8 mouse cellular contexts compared by ENCODE assay signal in the genomic region with DNA sequence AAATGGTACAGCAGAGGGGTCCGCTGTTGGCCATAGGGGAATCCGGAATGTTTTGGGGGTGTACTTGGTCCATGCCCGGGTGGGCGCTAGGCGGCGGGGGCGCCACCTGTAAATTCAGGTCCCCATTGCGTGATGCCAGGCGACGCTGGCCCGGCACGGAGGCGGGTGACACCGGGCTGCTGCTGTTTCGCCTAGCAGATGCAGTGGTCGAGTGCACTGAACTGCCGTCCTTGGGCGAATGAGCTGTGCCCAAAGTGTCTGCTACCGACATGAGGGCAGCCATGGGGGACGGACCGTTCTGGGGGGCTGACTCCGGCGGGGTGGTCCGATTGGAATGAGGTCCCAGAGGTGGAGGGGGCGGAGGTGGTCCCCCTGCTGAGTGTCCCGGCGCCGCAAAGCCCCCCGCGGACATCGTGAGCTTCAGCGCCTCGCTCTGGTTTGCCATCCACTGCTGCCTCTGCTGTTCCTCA. TPM values are rescaled to one million over a fixed set of nuclear protein-coding genes. Genes with fewer than 3 reads are reported as not detected.
DNase-seq lines count a peak whose midpoint lies in the region; ATAC-seq and TF ChIP-seq lines count a peak whose summit lies in the region.

No protein-coding gene starts in this region.

- H3K4me3 ChIP-seq in lung, embryonic 14.5 days (ENCODE audit: low read depth, low read length), result peak overlapping the region; percentile 94
- H3K4me3 ChIP-seq in embryonic facial prominence, embryonic 11.5 days (ENCODE audit: low read depth, low read length), result peak overlapping the region; percentile 73
- peak overlapping the region; percentile 91 for H3K4me3 ChIP-seq in intestine, embryonic 14.5 days (ENCODE audit: low read depth, low read length)
- H3K4me3 ChIP-seq in midbrain, embryonic 12.5 days, result peak overlapping the region; percentile 94

- H3K4me1 ChIP-seq in lung, embryonic 14.5 days (ENCODE audit: insufficient read depth), result peaks cover 15% of the 10 kb centered on the region
- peaks cover 3% of the 10 kb centered on the region for H3K4me1 ChIP-seq in embryonic facial prominence, embryonic 11.5 days (ENCODE audit: control insufficient read depth, insufficient read depth, low read length)
- peaks cover 34% of the 10 kb centered on the region for H3K4me1 ChIP-seq in intestine, embryonic 14.5 days (replicated peaks; ENCODE audit: control insufficient read depth, insufficient read depth, low read length)
- peaks cover 49% of the 10 kb centered on the region for H3K4me1 ChIP-seq in midbrain, embryonic 12.5 days

- TF ChIP-seq CTCF in lung, embryonic 14.5 days (IDR thresholded peaks at IDR 0.05; ENCODE audit: low read depth), result no peak

- 0 out of 2 replicates have a peak overlapping the region, but pooled peaks have one; percentile 18 for H3K27ac ChIP-seq in lung, embryonic 14.5 days (ENCODE audit: low read depth)
- H3K27ac ChIP-seq in embryonic facial prominence, embryonic 11.5 days (replicated peaks; ENCODE audit: low read depth, low read length), result no peak overlapping the region
- no peak overlapping the region for H3K27ac ChIP-seq in intestine, embryonic 14.5 days (ENCODE audit: low read depth)
- peak overlapping the region; percentile 99 for H3K27ac ChIP-seq in midbrain, embryonic 12.5 days (replicated peaks)

- ATAC-seq in lung, embryonic 14.5 days (ENCODE audit: insufficient read depth), result no peak
- ATAC-seq in embryonic facial prominence, embryonic 11.5 days (replicated peaks; ENCODE audit: insufficient number of reproducible peaks, low FRiP score, low TSS enrichment, low read depth), result no peak
- ATAC-seq in intestine, embryonic 14.5 days (replicated peaks; ENCODE audit: low FRiP score, low TSS enrichment, low read depth), result no peak
- ATAC-seq in midbrain, embryonic 12.5 days (ENCODE audit: low FRiP score, low read depth), result no peak

- no peaks in the 10 kb centered on the region for H3K9me3 ChIP-seq in lung, embryonic 14.5 days (ENCODE audit: low read depth, low read length)
- H3K9me3 ChIP-seq in embryonic facial prominence, embryonic 11.5 days (replicated peaks; ENCODE audit: control insufficient read depth, low read length), result no peaks in the 10 kb centered on the region
- H3K9me3 ChIP-seq in intestine, embryonic 14.5 days (ENCODE audit: control insufficient read depth, low read length), result no peaks in the 10 kb centered on the region
- no peaks in the 10 kb centered on the region for H3K9me3 ChIP-seq in midbrain, embryonic 12.5 days

- DNase-seq in lung, embryonic 14.5 days, result no peak
- no peak for DNase-seq in lung, adult 18-20 months
- DNase-seq in embryonic facial prominence, embryonic 11.5 days (ENCODE audit: low spot score), result peak; percentile 20
- no peak for DNase-seq in intestine, embryonic 14.5 days (ENCODE audit: low spot score)
- DNase-seq in embryo, embryonic 9.5 days (ENCODE audit: extremely low spot score), result no peak
- DNase-seq in ovary, postnatal 10 days (ENCODE audit: low spot score), result no peak
- DNase-seq in retina, embryonic 14.5 days (ENCODE audit: low spot score), result no peak

- 0 out of 2 replicates have a peak, but pooled peaks cover 3% of the 10 kb centered on the region for H3K27me3 ChIP-seq in lung, embryonic 14.5 days (ENCODE audit: insufficient read depth, low read length)
- no peaks in the 10 kb centered on the region for H3K27me3 ChIP-seq in embryonic facial prominence, embryonic 11.5 days (ENCODE audit: control insufficient read depth, insufficient read depth, low read length)
- H3K27me3 ChIP-seq in intestine, embryonic 14.5 days (replicated peaks; ENCODE audit: control insufficient read depth, insufficient read depth, low read length), result no peaks in the 10 kb centered on the region
- H3K27me3 ChIP-seq in midbrain, embryonic 12.5 days, result 0 out of 2 replicates have a peak, but pooled peaks cover under 1% of the 10 kb centered on the region

- 5% methylated on average over 33 of the region's 33 CpGs for WGBS in lung, embryonic 14.5 days
- 8% methylated on average over 33 of the region's 33 CpGs for WGBS in embryonic facial prominence, embryonic 11.5 days
- WGBS in intestine, embryonic 14.5 days, result 17% methylated on average over 29 of the region's 33 CpGs
- 4% methylated on average over 33 of the region's 33 CpGs for WGBS in midbrain, embryonic 12.5 days

- H3K4me2 ChIP-seq in lung, embryonic 14.5 days, result peak overlapping the region; percentile 72
- H3K4me2 ChIP-seq in embryonic facial prominence, embryonic 11.5 days (ENCODE audit: low read depth, low read length), result peak overlapping the region; percentile 99
- peak overlapping the region; percentile 94 for H3K4me2 ChIP-seq in intestine, embryonic 14.5 days (ENCODE audit: low read length)
- H3K4me2 ChIP-seq in midbrain, embryonic 12.5 days (replicated peaks), result peak overlapping the region; percentile 97

- H3K9ac ChIP-seq in lung, embryonic 14.5 days, result peak overlapping the region; percentile 97
- peak overlapping the region; percentile 91 for H3K9ac ChIP-seq in embryonic facial prominence, embryonic 11.5 days (replicated peaks; ENCODE audit: low read length)
- peak overlapping the region; percentile 97 for H3K9ac ChIP-seq in intestine, embryonic 14.5 days (ENCODE audit: low read length)
- peak overlapping the region; percentile 99 for H3K9ac ChIP-seq in midbrain, embryonic 12.5 days (replicated peaks)

- H3K36me3 ChIP-seq in lung, embryonic 14.5 days (ENCODE audit: insufficient read depth), result peaks cover 11% of the 10 kb centered on the region; the same call in 1 of the 2 replicates
- no peaks in the 10 kb centered on the region for H3K36me3 ChIP-seq in embryonic facial prominence, embryonic 11.5 days (replicated peaks; ENCODE audit: control insufficient read depth, insufficient read depth, low read depth, low read length)
- H3K36me3 ChIP-seq in intestine, embryonic 14.5 days (ENCODE audit: control insufficient read depth, insufficient read depth, low read length), result 0 out of 2 replicates have a peak, but pooled peaks cover 4% of the 10 kb centered on the region
- 0 out of 2 replicates have a peak, but pooled peaks cover 7% of the 10 kb centered on the region for H3K36me3 ChIP-seq in midbrain, embryonic 12.5 days

RNA-seq across cellular contexts. Expression of a gene that starts 2.8 kb away (rescaled TPM):
- polyA plus RNA-seq in lung, embryonic 14.5 days (2014; fragmentation: Nextera tagmentation; extraction: Ambion mirVana), result 44.6 and 44.8 TPM in 2 replicates
- 15.5 and 16.4 TPM in 2 replicates for polyA plus RNA-seq in embryonic facial prominence, embryonic 11.5 days (2014; fragmentation: Nextera tagmentation; extraction: Ambion mirVana)
- 16.3 and 18.4 TPM in 2 replicates for polyA plus RNA-seq in intestine, embryonic 14.5 days (2014; fragmentation: Nextera tagmentation; extraction: Ambion mirVana)
- polyA plus RNA-seq in midbrain, embryonic 12.5 days (2016; fragmentation: Nextera tagmentation; extraction: Ambion mirVana), result 74.0 and 76.0 TPM in 2 replicates

Comparison
In these comparisons a context has a peak if more than half of its experiments do, and no peak if none do; other contexts are left out.
1. H3K27ac ChIP-seq: peak in lung, embryonic 14.5 days (single experiment) and midbrain, embryonic 12.5 days (single experiment); none in embryonic facial prominence, embryonic 11.5 days (single experiment) and intestine, embryonic 14.5 days (single experiment).
2. Peak in every context shown above with its lines, with median percentiles within 50 percentile points of each other: H3K4me2 ChIP-seq, H3K4me3 ChIP-seq and H3K9ac ChIP-seq.